Mouse (Mus musculus) E14TG2a.4 (cell line): ENCODE results near the gene Gm21680.
"Not testable (repeated sequence)": the region's sequence is repeated elsewhere in the genome, so short reads cannot be mapped to it uniquely, and the experiment has no call there.

Experiments
- CTCF ChIP-seq: conservative IDR thresholded peaks from 2 replicates; pipeline ENCODE4 v1.5.1; 2014; ENCODE audit warnings: low read length
- NANOG ChIP-seq: IDR thresholded peaks from 2 replicates; pipeline ENCODE4 v1.6.1; 2014; ENCODE audit warnings: borderline replicate concordance, low read length, mixed read lengths

- not testable (repeated sequence) for TF ChIP-seq CTCF, NANOG
These were observed 30.2 kb downstream of the Gm21680 start, which contains the start of gene Gm21663 for GRCm38 (mm10) chr5:25942281-25942680.
